Mouse (Mus musculus) inflammation-experienced regulatory T-cells, adult 16 weeks (primary cell): Measurements from ENCODE around the gene Olfr374. TPM values are rescaled to one million over a fixed set of nuclear protein-coding genes. Genes with fewer than 3 reads are reported as not detected.

Source experiments
- polyA plus RNA-seq: library from polyadenylated mRNA; unstranded; fragments of 100-300 nt; shearing (Covaris generic); gene quantifications from one replicate; pipeline ENCODE4 v1.2.1, GENCODE M21; 2017

Gene Olfr374
- polyA plus RNA-seq: not detected

GRCm38 (mm10) chr8:72106740-72107139, at the start of gene Olfr374:
Olfr374 (plus strand) TSS chr8:72107040.

GRCm38 (mm10) chr8:72082877-72083276, 24.0 kb upstream of the Olfr374 start, which contains the start of gene Olfr373:
Olfr373 (plus strand) TSS chr8:72083177.

GRCm38 (mm10) chr8:72134756-72135445, 28.1 kb downstream of the Olfr374 start, which contains the start of gene Tpm4:
Tpm4 (plus strand) TSS chr8:72134975.

GRCm38 (mm10) chr8:72160707-72161697, 54.2 kb downstream of the Olfr374 start, which contains the start of gene Rab8a:
Rab8a (plus strand) TSS chr8:72161200.

Other genes with a start within 250 kb of the Olfr374 start
- 17.1 TPM for gene Zfp709, start 225.0 kb upstream of the Olfr374 start, polyA plus RNA-seq
- 7.6 TPM for gene Zfp882, start 198.4 kb upstream of the Olfr374 start, polyA plus RNA-seq
- 23.7 TPM for gene Zfp617, start 198.4 kb upstream of the Olfr374 start, polyA plus RNA-seq
- 30.8 TPM for gene Zfp961, start 156.0 kb upstream of the Olfr374 start, polyA plus RNA-seq
- 1.6 TPM for gene Cyp4f18, start 97.4 kb upstream of the Olfr374 start, polyA plus RNA-seq
- 0.18 TPM for gene Olfr372, start 65.8 kb upstream of the Olfr374 start, polyA plus RNA-seq
- 0.44 TPM for gene Olfr373, start 23.9 kb upstream of the Olfr374 start, polyA plus RNA-seq
- gene Tpm4, start 27.9 kb downstream of the Olfr374 start, polyA plus RNA-seq: 307 TPM
- 214 TPM for gene Rab8a, start 54.2 kb downstream of the Olfr374 start, polyA plus RNA-seq
- gene Hsh2d, start 82.6 kb downstream of the Olfr374 start, polyA plus RNA-seq: 28.7 TPM
- 0.18 TPM for gene Cib3, start 105.8 kb downstream of the Olfr374 start, polyA plus RNA-seq
- gene Gm11034, start 106.6 kb downstream of the Olfr374 start, polyA plus RNA-seq: not detected
- 138 TPM for gene Fam32a, start 112.7 kb downstream of the Olfr374 start, polyA plus RNA-seq
- 193 TPM for gene Ap1m1, start 133.0 kb downstream of the Olfr374 start, polyA plus RNA-seq
- gene Gm10282, start 198.2 kb downstream of the Olfr374 start, polyA plus RNA-seq: 3.1 TPM
- 12.4 TPM for gene Klf2, start 212.0 kb downstream of the Olfr374 start, polyA plus RNA-seq